Mouse (Mus musculus) kidney, postnatal 36 days (tissue): ENCODE measurements at regions not wholly inside any gene's neighbourhood (a gene's known extent, or its start where the extent isn't known, plus 50 kb on each side); places are given as distances from the start of the nearest gene placed in this dataset.
A peak's percentile ranks its signal among the peaks of the same experiment; 100 is the strongest.

ENCODE experiments used
- DNase-seq, 2 experiments: peaks; one replicate each; pipeline ENCODE4 v3.0.0; 2021 to 2022; ENCODE audit warnings: mixed read lengths in 2 of 2

- no peak for DNase-seq
Observed at GRCm38 (mm10) chr14:9338220-9338619, 672.2 kb upstream of the 4930452B06Rik start.

- peak; percentile 2 to 21 for DNase-seq
Observed at GRCm38 (mm10) chr14:9337107-9337506, 671.1 kb upstream of the 4930452B06Rik start.

- DNase-seq, result no peak
Observed at GRCm38 (mm10) chr14:9331593-9331992, 665.6 kb upstream of the 4930452B06Rik start.

GRCm38 (mm10) chr14:9330767-9331166, 664.7 kb upstream of the 4930452B06Rik start:
- no peak for DNase-seq

GRCm38 (mm10) chr14:9329839-9330485, 663.9 kb upstream of the 4930452B06Rik start:
- no peak for DNase-seq

GRCm38 (mm10) chr14:9327344-9327743, 661.3 kb upstream of the 4930452B06Rik start:
- DNase-seq, result no peak

- no peak for DNase-seq
Observed at GRCm38 (mm10) chr14:9319842-9320241, 653.8 kb upstream of the 4930452B06Rik start.

GRCm38 (mm10) chr14:9318796-9319465, 652.9 kb upstream of the 4930452B06Rik start:
- DNase-seq, result no peak

GRCm38 (mm10) chr14:9315224-9315623, 649.2 kb upstream of the 4930452B06Rik start:
- DNase-seq, result no peak

GRCm38 (mm10) chr14:9296145-9296544, 630.1 kb upstream of the 4930452B06Rik start:
- no peak for DNase-seq

GRCm38 (mm10) chr14:9294555-9294954, 628.5 kb upstream of the 4930452B06Rik start:
- no peak for DNase-seq

- no peak for DNase-seq
Observed at GRCm38 (mm10) chr14:9288103-9288502, 622.1 kb upstream of the 4930452B06Rik start.

GRCm38 (mm10) chr14:9285606-9286002, 619.6 kb upstream of the 4930452B06Rik start:
- DNase-seq, result no peak

GRCm38 (mm10) chr14:9284976-9285605, 619.1 kb upstream of the 4930452B06Rik start:
- DNase-seq, result no peak

GRCm38 (mm10) chr14:9267282-9268091, 601.4 kb upstream of the 4930452B06Rik start:
- no peak for DNase-seq

GRCm38 (mm10) chr14:9252017-9252416, 586.0 kb upstream of the 4930452B06Rik start:
- no peak for DNase-seq

GRCm38 (mm10) chr14:9245266-9245665, 579.2 kb upstream of the 4930452B06Rik start:
- no peak for DNase-seq

- DNase-seq, result no peak
Observed at GRCm38 (mm10) chr14:9243336-9243735, 577.3 kb upstream of the 4930452B06Rik start.

GRCm38 (mm10) chr14:9242118-9242517, 576.1 kb upstream of the 4930452B06Rik start:
- no peak for DNase-seq

GRCm38 (mm10) chr14:9227670-9228069, 561.6 kb upstream of the 4930452B06Rik start:
- DNase-seq, result no peak

- DNase-seq, result no peak
Observed at GRCm38 (mm10) chr14:9200246-9200645, 534.2 kb upstream of the 4930452B06Rik start.

- DNase-seq, result no peak
Observed at GRCm38 (mm10) chr14:9192122-9192769, 526.2 kb upstream of the 4930452B06Rik start.

GRCm38 (mm10) chr14:9191664-9192063, 525.6 kb upstream of the 4930452B06Rik start:
- no peak for DNase-seq
